Mouse (Mus musculus) heart, adult 2 months (tissue): ENCODE measurements at regions not wholly inside any gene's neighbourhood (a gene's known extent, or its start where the extent isn't known, plus 50 kb on each side); places are given as distances from the start of the nearest gene placed in this dataset.

Experiments
- CTCF ChIP-seq: fragments of 200-600 bp; IDR thresholded peaks from 2 replicates; pipeline ENCODE4 v1.8.1; 2022; ENCODE audit warnings: antibody characterized with exemption, mild to moderate bottlenecking, moderate library complexity
- EP300 ChIP-seq: fragments of 200-500 bp; IDR thresholded peaks from 2 replicates; pipeline ENCODE4 v1.6.1; 2011; ENCODE audit warnings: low read depth, low read length, control low read depth; ENCODE audit not compliant: insufficient read depth

DNA sequence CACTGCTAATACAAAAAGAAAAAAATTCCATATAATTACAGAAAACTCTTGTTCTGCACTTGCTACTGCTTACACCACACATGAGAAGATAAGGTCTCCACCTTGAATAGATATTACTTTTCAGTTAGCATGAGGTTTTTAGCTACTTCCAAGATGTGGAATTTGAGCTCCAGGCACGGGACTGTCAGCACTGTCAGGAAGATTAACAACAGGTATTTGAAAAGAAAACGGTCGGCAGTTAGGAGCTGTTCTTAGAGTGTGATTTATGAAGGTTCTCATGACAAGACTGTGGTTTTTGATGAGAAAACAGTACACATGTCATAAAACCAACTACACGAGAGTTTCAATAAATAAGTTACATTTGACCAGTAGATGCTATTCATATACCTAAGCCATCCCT lies 2970.4 kb upstream of the 5930422O12Rik start:
- TF ChIP-seq EP300 (no peak), CTCF (no peak)
